Mouse (Mus musculus): Measurements from ENCODE around the gene Sigirr.

The Sigirr gene

GRCm38 (mm10) chr7:141099911-141100691 lies at the start of gene Sigirr:
Sigirr (minus strand) TSS chr7:141100572.
- no peak for DNase-seq (ENCODE audit: low spot score)

GRCm38 (mm10) chr7:141148639-141149038 lies 48.3 kb upstream of the Sigirr start:
- no peak for DNase-seq (ENCODE audit: low spot score)

DNA sequence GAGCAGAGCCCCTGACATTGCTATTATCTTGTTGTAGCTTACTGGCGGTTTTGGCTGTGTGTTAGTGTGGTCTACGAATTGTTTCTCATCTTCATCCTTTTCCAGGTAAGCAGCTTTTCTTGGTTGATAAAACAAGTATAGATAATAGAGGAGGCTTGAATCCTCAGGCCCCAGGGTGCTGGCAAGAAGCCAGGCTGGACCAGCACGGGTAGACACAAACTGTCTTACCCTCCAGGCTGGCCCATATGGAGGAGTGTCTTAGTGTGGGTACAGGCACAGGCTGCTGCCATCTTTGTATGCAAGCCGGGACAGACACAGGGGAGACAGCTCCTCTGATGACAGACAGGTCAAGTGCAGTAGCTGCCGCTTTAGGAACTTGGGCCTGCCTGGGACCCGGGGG lies 46.7 kb upstream of the Sigirr start:
- DNase-seq (ENCODE audit: low spot score): no peak

DNA sequence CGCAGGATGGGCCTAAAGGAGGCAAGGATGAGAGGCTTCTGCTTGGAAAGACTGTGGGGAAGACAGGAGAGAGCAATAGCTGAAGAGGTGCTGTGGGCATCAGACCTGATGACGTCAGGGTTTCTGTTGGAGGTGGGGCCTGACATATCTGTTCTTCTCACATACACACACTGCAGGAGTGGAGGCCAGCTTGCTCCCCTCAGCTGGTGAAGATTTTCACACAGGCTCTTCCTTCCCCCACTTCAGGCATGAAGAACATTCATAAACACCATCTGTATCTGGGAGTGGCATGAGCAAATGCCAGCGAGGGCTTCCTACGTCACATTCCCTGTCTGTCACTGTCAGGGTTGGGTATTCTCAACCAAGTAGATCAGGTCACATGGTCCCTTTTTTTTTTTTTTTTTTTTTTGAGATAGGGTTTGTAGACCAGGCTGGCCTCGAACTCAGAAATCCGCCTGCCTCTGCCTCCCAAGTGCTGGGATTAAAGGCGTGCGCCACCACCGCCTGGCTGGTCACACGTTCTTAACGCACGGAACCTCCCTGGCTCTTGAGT lies 45.7 kb upstream of the Sigirr start:
- DNase-seq (ENCODE audit: low spot score): no peak

GRCm38 (mm10) chr7:141145403-141145802 lies 45.0 kb upstream of the Sigirr start:
- DNase-seq (ENCODE audit: low spot score): no peak

GRCm38 (mm10) chr7:141144650-141145049 lies 44.3 kb upstream of the Sigirr start:
- no peak for DNase-seq (ENCODE audit: low spot score)

GRCm38 (mm10) chr7:141143861-141144260 lies 43.5 kb upstream of the Sigirr start:
- DNase-seq (ENCODE audit: low spot score): no peak

DNA sequence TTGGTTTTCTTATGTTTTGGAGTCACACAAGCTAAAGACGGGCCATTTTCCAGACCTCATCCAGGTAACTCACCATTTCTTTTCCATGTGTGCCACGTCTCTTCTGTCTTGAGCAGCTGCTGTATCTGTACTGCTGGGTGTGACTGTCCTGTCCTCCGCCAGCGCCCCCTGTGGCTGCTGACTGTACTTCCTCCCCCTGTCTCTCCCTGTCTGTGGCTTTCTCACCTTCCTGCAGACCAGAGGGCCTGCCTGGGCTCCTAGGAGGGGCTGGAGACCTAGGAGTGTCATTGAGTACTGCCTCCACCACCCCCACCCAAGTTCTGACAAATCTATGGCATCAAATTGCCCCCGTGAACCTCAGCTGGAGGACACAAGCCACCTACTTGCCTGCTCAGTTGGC lies 42.7 kb upstream of the Sigirr start:
- DNase-seq (ENCODE audit: low spot score): no peak

- no peak for DNase-seq (ENCODE audit: low spot score)
Observed at GRCm38 (mm10) chr7:141141326-141141725, 41.0 kb upstream of the Sigirr start.

GRCm38 (mm10) chr7:141131904-141132755 lies 31.8 kb upstream of the Sigirr start:
- DNase-seq (ENCODE audit: low spot score): no peak

- peak; percentile 91 for DNase-seq (ENCODE audit: low spot score)
Observed at GRCm38 (mm10) chr7:141131024-141131820, 30.9 kb upstream of the Sigirr start.

- no peak for DNase-seq (ENCODE audit: low spot score)
Observed at GRCm38 (mm10) chr7:141123517-141123856, 23.1 kb upstream of the Sigirr start.

GRCm38 (mm10) chr7:141122689-141123516 lies 22.5 kb upstream of the Sigirr start:
- peak; percentile 91 for DNase-seq (ENCODE audit: low spot score)

- DNase-seq (ENCODE audit: low spot score): no peak
Observed at GRCm38 (mm10) chr7:141122245-141122644, 21.9 kb upstream of the Sigirr start, which contains the start of gene Ptdss2. Ptdss2 (plus strand) TSS chr7:141122382.

- DNase-seq (ENCODE audit: low spot score): no peak
Observed at GRCm38 (mm10) chr7:141121051-141121531, 20.7 kb upstream of the Sigirr start.

DNA sequence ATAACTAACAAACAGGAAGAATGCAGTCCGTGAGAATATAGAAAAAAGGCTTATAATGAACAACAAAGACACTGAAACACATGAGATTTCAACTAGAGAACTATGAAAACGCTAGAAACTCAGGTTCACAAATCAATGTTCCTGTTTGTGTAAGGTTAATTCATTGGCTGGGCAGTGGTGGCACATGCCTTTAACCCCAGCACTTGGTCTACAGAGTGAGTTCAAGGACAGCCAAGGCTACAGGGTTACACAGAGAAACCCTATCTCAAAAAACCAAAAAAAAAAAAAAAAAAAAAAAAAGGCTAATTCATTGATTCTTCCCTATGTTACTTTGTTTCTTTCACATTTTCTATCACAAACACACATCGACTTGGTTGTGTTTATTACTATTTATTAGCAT lies 20.2 kb upstream of the Sigirr start:
- no peak for DNase-seq (ENCODE audit: low spot score)

DNA sequence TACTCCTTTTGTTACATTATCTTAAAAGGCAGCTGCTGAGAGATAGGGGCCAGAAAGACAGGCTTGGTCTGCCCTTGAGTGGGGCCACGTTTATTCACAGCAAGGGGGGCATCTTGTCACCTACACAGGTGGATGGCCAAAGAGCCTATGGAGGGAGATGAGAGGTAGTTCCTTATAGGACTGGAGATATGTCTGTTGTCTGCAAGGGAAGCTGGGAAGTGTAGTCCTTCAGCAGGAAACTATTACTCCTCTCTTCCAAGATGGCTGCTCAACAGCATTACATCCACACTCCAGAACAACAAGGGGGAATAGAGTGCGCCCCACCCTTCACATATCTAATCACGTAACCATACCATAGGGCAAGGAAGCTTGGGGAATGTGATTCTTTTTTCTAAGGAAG lies 19.1 kb upstream of the Sigirr start:
- no peak for DNase-seq (ENCODE audit: low spot score)

DNA sequence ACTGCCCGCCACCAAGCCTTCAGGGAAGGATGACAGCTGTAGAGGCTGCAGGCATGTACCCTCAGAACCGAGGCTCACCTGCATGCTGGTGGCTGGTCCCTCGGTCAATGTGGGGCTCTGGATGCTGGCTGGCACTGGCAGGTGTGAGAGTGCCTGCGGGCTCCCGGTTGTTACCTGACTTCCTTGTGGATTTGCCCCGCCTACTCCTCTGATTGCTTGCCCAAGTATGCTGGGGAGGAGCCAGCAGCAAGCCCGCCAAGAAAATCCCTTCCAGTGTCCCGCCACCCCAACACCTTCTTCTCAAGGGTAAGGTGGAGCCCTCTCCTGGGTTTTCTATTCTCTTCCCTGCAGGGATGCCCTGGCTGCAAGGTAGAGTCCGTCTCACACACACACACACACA lies 17.3 kb upstream of the Sigirr start, which contains the start of gene Ano9:
Gene Ano9 (minus strand): TSS at position 171 of the 400 bp plus-strand sequence.
- no peak for DNase-seq (ENCODE audit: low spot score)

DNA sequence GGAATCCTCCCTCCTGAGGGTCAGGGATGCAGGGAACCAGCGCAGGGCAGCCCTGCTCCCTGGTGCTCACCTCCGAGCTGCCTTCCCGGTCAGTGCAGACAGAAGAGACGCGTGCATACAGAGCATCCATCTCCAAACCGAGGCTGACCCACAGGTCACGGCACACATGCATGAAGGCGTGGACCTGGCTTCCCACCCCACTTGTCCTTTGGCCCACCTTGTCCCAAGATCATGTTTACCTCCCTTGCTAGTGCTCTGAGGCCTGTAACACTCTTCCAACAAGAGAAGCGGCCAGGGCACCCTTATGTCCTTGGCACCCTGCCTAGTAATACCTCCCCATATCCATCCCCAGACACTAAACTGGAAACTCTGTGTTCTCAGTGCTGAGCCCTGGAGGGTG lies 15.5 kb upstream of the Sigirr start:
- no peak for DNase-seq (ENCODE audit: low spot score)

- no peak for DNase-seq (ENCODE audit: low spot score)
Observed at GRCm38 (mm10) chr7:141103161-141103560, 2.8 kb upstream of the Sigirr start.

DNA sequence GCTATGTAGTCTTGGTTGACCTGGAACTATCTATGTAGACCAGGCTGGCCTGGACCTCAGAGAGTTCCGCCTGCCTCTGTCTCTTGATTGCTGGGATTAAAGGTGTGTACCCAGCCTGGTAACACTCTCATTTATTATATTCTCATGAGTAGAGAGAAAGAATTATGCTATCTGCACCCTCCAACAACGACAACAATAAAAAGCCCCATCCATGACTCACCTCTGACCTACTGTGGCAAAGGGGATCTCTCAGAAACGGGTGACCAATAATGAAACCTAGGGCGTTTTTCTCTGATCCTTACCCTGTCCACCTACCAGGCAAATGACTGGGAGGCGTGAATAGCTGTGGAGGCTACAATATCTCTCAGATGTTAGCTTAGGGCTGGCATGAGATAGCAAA lies 3.2 kb downstream of the Sigirr start:
- no peak for DNase-seq (ENCODE audit: low spot score)

Measured in layer of hippocampus, adult 11-12 months (tissue).